Mouse (Mus musculus) regulatory T cell (primary cell): Measurements from ENCODE around the gene Cd44.

Experiments used
- in situ Hi-C: fragments of 300-600 bp; cut with MboI, MseI; formaldehyde crosslinking; loops from one replicate; pipeline ENCODE4 v1.15.1; 2025; ENCODE audit warnings: high pct_unique_total_duplicates

Gene Cd44

DNA sequence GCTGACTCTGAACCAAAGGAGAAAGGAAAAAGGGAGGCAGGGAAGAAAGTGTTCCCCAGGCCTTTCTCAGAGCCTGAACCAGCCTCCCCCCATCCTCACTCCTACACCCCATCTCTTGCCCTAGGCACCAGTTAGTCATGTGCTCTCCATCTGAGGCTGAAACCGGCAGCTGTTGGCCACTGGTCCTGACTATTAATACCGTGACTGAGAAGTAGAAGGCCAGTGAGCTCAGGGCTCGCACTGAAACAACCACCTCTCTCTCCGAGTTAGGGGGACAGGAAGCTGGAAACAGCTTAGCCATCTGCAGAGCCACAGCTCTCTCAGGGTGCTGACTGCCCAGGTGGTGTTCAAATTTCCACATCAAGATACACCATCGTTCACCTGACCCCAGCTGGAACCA, 13.2 kb upstream of the Cd44 start:
- in situ Hi-C loops: no loop called here

DNA sequence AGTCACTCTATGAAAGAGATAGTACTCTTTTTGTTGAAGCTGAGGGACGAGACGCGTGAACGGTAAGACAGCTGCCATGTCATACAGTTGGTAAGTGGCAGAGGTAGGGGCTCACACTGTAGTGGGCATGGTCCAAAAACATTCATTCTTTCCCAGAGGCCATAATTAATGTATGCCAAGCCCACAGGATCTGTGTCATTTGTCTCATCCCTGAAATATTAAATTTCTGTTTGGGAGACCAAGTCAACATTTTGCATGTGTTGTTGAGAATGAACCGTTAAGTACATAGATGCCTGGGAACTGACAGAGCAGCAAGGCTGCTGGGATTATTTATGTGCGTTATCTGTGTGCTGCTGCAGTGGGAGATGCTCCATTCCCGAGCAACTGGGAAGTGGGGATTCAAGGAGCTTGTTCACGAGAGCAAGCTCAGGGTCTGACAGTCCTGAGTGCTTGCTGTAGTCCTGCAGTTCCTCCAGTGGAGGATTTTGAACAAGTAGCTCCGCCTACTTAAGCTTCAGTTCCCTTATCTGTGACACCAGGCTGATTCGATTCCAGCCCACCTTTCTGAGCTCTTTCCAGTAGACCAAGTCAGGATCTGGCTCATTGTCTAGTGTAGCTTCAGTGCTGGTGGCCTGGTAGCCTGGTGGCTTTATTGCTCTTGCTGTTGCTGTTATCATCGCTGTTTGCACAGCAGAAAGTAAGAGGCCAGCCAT, 12.5 kb upstream of the Cd44 start:
- in situ Hi-C loops: no loop called here

DNA sequence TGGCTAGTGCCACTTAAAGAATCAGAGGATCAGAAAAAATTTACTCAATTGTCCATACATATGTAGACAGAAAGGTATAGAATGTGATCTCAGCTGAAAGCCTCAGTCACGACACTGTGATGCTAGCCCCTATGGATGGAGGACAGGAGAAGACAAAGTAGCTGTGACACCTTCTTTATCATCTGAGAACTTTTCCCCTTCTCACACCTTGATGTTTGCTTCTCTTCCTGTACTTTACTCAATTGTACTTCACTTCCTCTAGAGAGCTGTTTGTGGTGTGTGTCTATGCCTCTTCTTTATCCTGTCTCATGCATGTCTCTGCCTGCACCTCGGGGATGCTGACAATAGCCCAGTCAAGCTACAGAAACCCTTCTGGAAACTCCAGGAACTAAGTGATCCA, 11.5 kb upstream of the Cd44 start:
- in situ Hi-C loops: no loop called here

DNA sequence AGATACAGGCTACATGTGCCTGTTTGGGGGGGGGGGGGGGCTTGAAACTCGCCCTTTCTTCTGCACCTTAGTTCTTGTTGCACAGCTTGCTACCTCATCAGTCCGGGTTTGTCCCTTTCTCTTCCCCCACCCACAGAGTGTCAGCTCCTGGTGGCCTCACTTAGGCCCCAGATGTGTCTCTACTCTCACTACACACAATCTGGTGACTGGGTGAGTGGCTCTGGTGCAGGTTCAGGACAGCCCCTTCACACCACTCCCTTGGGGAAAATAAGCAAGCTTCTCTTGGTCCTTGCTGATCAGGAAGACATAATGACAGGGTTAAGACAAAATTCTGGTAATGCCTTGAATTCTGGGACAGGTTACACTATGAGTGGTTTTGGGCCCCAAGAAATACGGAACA, 11.0 kb upstream of the Cd44 start:
- in situ Hi-C loops: no loop called here

DNA sequence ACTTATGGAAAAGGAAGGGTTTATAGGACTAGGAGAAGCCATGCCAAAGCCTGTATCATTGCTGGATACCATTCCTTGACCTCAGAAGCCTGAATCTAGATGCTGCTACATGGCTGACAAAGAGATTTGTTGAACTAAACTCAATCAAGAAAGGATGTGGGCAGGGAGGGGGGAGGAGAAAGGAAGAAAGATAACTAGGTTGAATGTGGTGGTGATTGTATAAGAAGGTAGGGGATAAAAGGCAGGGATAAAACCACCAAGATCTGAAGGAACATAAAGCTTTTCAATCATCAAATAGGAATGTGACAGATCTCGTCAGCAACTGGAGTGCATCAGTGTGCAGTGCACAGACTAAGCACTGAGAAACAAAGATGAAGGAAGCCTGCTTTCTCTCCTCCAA, 7.9 kb upstream of the Cd44 start:
- in situ Hi-C loops: no loop called here

DNA sequence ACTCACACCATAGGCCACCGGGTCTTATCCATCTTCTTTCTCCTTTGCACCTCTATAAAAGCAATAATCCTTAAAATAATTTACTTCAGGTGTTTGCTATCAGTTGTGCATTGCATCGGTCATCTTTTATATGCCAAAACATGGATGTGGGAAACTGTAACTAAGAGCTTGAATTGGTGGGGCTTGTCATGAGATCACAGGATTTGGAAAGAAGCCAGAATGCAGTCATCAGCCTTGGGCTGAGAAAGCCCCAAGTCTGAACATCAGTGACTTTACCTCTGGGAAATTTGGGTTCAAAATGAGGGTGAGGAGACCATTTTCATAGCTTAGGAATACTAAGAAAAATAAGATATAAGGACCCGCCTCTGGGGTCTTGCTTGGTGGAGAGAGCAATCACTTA, 4.1 kb upstream of the Cd44 start:
- in situ Hi-C loops: no loop called here

DNA sequence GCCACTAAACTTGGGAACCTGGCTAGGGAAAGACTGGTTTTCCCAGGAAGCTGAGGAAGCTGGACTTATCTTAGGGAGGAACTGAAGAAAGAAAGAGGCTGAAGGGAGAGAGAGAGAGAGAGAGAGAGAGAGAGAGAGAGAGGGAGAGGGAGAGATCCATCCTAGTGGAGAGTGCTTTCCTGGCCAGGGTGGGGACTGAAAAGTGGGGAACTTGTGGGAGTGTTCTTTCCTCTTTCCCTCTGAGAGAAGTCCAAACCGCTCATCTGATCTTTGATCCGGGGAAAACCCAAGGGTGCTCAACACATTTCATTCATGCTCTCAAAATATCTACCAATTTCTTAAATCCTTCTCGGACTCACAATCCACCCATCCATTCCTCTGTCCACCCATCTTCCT, 361 bp upstream of the Cd44 start:
- in situ Hi-C loops: loop anchor here (5.0 kb wide), 1 partner anchor 45 kb away; no protein-coding TSS in a partner anchor

DNA sequence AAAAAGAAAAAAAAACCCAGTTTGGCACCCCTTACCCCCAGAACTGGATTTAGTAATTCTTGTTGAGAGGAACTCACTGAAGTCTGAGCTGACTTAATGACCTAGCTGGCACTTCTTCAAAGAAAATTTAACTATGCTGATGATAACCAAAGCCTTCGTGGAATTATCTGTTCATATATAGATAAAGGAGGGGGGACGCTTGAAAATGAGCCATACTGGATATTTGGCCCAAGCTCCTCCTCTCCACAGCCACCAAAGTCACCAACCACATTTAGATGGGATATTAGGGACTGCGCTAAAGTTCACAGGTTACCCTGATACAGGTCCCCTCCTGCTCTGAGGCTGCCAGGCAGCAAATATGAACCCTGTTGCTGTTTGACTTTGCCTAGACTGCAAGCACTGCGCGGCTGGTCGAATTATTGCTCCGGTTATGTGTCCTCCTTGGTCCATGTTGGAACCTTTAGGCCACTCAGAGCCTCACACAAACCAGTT, 1.2 kb downstream of the Cd44 start:
- in situ Hi-C loops: loop anchor here (5.0 kb wide), 1 partner anchor 47 kb away; no protein-coding TSS in a partner anchor

DNA sequence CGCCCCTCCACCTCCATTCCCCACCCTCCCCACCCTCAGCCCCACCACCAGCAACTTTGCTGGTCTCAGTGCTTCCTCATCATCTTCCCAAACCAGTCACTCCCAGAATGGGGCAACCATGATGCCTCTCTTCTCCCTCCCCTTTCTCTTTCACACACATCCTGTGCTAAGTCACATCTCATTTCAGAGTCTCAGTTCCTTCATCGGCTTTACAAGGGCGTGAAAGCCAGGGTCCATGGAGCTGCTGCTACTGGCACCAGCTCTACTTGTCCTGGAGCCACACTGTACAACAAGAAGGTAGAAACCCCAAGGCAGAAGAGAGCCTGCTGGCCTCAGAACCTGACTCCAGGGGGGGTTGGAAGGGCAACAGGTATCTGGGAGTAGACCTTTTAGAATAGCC, 2.2 kb downstream of the Cd44 start:
- in situ Hi-C loops: loop anchor here (25.0 kb wide), 1 partner anchor 113 kb away; no protein-coding TSS in a partner anchor

DNA sequence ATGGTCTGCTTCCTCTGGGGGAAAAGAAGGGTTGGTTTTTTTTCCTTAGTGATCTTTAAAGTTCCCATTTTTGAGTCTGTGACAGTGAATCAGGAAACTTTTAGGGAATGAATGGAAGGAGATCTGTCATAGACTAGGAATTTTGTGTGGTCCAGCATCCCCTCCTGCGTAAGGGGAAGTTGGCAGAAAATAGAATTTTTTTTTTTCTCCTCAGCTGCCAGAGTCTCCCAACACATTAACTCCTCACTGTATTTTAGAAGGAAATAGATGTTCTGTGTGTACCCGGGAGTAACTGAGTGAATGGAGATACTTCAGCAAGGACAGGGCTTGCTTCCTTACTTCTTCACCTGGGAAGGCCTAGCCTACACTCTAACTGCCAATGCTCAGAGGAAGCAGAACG, 2.9 kb downstream of the Cd44 start:
- in situ Hi-C loops: loop anchor here (25.0 kb wide), 1 partner anchor 114 kb away; no protein-coding TSS in a partner anchor

DNA sequence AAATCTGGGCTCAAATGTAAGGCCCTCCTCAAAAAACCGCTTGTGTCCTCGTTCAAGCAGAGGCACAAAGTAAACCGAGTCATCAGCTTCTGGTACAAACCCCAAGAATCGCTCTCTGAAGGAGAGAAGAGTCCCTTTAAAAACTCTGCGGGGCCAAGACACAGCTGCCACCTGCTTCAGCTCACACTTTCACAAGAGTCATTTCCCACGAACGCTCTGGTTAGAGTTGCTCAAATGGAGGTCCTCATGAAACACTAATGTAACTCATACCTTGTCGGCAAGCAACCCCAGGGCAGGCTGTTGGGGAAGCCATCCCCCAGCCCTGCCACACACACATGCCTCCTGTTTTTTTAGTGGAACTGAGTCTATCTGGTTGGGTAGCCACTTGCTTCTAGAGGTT, 5.3 kb downstream of the Cd44 start:
- in situ Hi-C loops: loop anchor here (25.0 kb wide), 1 partner anchor 116 kb away; no protein-coding TSS in a partner anchor

DNA sequence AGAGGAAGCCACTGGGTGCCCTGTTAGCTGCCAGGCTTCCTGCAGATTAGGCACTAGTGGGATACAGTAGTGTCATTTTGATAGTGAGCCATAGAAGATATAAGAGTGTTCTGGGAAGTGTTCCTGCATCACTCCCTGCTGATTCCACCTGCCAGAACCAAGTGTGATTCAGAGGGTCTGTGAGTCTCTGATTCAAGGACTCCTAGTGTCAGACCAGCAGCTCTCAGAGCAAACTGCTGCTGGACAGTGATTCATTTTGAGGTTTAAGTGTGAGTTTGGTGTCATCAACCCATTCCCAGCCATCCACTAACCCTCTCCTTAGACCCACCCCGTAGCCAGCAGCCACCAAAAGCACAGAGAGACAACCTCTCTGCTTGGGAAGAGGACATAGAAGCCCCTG, 6.3 kb downstream of the Cd44 start:
- in situ Hi-C loops: loop anchor here (25.0 kb wide), 1 partner anchor 117 kb away; no protein-coding TSS in a partner anchor

DNA sequence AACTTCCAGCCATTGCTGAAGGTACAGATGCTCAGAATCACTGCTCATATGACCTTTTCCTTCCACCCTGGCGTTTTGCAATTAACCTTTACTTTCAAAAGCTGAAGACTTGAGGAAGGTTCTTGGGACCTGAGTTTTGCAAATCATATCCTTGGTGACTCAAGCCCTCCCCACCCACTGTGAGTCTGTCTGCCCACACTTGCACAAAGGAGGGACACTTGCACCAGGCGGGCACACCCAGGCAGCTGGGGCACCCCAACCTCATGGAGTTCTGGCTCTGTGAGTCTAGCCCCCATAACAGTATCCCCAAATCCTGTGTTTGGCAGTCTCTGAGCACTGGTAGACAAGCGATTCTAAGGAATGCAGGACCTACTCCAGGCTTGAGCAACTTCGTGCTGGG, 6.7 kb downstream of the Cd44 start:
- in situ Hi-C loops: loop anchor here (5.0 to 25.0 kb wide), 2 partner anchors 37 to 118 kb away; no protein-coding TSS in a partner anchor

DNA sequence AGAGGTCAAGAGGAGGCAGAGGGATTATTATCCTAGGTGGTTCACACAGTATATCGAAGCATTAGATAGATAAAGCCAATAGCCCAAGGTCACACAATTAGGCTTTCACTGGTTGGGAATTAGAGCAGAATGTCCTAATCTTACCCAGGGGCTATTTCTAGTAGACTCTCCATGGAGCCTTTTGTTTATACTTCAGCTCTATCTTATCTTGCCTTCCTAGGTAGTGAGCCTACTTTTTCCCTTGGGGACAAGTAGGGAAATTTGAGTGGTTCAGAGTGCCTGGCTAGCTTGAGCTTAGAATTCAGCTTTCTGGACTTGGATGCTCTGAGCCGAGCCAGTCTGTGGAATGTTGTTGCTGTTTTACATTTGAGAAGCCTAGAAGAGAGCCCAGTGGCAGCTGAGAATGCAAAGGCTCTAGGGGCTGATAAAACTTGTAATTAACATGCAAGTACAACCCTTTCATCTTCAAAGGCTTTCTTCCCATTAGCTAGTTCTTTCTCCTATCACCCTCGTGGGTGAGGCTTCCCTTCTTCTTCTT, 12.7 kb downstream of the Cd44 start:
- in situ Hi-C loops: loop anchor here (25.0 kb wide), 1 partner anchor 124 kb away; no protein-coding TSS in a partner anchor

DNA sequence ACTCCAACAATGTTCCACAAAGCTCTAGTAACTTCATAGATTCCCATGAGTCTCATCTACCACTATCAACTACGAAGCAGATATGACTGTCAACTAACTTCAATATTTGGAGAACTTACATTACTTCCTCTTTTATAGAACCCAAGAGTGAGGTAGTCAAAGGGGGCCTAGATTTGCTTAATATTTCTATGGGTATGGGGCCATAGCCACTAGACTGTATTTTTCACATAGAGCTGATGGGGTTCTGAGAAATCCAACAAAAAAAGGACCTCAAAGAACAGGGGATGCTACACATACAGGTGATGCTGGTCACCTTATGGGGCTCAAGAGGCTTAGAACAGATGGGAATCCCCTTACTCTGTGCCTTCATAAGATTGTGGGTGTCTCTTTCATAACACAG, 14.3 kb downstream of the Cd44 start:
- in situ Hi-C loops: loop anchor here (25.0 kb wide), 1 partner anchor 125 kb away; no protein-coding TSS in a partner anchor

DNA sequence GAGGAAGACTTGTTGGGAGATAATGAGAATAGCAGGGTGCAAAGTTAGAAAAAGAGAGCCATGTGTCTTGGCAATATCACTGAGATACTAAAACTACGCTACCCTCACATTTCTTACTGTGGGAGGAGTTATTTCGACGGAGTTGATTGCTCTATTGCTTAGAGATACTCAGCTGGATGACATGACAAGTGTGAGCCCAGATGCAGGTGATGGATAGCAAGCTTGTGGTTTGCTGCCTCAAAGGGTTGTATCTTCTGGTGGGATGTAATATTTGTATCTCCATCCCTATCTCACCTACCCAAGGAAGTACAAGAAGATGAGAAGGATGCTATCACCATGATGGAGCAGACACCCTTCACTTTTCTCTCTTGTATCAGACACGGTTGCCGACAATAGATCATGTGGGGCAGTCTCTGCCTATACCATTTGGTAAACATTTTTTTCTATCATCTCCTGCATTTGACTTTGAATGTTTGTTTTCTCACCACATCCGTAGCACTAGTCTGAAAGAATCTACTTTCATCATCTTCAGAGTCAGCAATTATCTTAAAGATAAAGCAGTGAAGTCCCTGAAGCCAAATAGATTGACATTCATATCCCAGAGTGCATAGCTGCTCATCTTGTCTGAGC, 15.0 kb downstream of the Cd44 start:
- in situ Hi-C loops: loop anchor here (25.0 kb wide), 1 partner anchor 126 kb away; no protein-coding TSS in a partner anchor

DNA sequence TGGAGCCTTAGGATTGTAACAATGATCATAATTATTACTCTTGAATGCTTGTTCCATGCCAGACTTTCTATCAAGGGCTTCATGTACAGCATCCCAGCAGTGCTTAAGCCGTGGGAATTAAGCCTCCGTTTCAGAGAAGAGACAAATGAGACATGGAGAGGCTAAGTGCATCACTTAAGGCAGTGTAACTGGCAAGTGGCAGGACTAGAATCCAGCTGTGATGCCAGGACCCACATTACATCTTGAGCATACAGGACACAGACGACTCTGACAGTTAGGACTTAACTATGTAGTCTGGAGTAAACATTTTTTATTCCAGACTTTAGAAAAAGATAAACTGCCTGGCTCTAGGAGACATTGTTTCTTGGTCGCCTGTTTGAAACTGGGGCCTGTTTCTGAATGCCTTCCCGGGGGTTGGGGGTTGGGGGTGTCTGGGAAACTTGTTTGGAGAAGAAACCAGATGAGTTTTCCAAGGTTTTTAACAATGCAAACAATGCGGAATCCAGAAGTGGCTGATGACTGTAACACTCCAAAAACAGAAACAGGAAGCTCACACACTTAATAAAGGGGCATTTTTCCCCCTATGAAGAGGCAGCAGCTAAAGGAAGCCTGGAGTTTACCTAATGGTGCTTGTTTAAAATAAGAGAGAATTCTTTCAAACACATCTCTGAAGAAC, 18.7 kb downstream of the Cd44 start:
- in situ Hi-C loops: loop anchor here (25.0 kb wide), 1 partner anchor 130 kb away; no protein-coding TSS in a partner anchor

DNA sequence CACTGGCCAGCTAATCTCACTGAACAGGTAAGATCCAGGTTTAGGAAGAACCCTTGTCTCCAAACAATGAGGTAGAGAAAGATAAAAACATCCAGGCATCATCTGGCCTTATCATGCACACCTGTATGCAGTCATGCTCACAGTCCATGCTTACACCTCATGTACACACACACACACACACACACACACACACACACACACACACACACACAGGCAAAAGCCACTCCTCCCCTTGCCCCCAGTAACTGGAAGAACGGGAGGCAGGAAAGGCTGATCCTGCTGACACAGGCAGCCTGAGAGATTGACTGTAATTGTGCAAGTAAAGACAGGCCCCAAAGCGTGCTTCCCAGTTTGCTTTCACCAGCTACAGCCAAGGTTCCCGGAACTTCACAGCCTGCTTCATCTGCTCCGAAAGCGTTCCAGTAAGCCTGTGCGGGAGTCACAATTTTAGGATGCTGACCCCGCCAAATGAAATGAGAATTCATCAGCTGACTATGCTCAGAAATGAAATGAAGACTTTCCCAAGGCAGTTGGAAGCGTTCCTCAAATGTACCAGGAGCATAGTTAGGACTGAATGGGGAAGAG, 19.4 kb downstream of the Cd44 start:
- in situ Hi-C loops: loop anchor here (25.0 kb wide), 1 partner anchor 130 kb away; no protein-coding TSS in a partner anchor

DNA sequence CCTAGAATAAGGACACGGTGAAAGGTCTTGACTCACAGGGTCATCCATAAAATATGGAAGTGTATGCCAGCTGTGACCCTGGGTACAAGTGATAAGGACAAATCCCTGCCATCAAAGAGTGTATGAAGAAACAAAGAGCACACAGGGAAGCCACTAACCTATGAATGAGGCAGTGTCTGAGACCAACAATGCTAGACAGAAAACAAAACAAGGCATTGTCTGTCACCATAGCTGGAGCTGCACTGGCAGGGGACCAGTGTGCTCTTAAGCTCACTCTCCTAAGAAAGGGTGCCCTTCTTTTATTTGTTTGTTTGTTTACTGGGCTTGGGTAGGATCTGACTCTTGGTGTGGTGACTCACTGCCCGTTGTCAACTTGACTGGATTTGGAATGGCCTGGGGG, 23.0 kb downstream of the Cd44 start:
- in situ Hi-C loops: loop anchor here (25.0 kb wide), 1 partner anchor 134 kb away; no protein-coding TSS in a partner anchor

DNA sequence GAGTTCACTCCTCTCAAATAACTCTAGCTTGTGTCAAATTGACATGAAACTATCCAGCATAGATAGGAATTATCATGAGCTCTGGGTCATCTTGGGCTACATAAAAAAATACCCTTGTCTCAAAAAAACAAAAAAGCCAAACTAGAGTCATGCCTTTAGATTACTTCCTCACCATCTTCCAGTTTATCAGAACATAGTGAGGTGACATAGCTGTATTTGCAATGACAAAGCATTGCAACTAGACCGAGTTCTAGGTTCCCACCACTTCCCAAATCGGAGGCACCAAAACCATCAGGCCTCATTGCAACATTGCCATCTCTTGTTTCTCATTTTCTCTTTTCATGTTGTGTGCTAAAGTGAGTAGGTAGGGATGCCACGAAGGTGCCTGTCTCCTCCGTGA, 24.0 kb downstream of the Cd44 start:
- in situ Hi-C loops: loop anchor here (25.0 kb wide), 1 partner anchor 135 kb away; no protein-coding TSS in a partner anchor

DNA sequence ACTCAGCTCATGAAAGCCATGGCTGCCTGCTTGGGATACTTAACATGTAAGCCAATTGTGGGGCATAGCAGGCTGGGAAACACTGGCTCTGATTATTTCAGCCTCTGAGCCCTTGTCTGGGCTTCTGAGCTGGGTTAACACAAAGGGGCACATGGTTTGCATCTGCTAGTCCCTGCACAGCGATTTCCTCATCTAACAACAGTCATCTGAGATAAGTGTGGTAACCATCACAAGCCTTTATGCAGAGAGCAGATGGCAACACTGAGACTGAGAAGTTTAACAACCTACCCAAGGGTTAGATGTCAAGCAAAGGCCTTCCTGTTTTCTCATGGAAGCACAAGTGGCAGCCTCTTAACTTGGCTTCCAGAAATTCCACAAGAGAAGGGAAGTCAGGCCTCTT, 25.3 kb downstream of the Cd44 start:
- in situ Hi-C loops: loop anchor here (25.0 kb wide), 1 partner anchor 136 kb away; no protein-coding TSS in a partner anchor
